Mouse (Mus musculus): ENCODE results near the gene Olfr170.
"Not testable (repeated sequence)": the region's sequence is repeated elsewhere in the genome, so short reads cannot be mapped to it uniquely, and the experiment has no call there.

Gene Olfr170

DNA sequence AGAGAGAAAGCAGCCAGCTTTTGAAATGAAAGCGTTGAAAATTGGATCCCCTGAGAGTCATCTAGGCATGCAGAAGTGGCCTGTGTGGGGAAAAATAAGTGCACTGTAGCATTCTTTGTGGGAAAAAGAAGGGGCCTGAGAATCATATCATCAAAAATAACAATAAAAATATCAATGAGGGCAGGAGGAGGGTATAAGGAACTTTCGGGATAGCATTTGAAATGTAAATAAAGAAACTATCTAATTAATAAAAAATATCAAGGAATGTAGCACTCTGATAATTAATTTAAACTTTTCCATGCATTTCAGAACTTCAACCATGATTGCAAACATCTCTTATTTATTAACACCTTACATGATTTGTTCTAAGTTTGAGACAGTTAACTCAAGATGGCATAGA, at the start of gene Olfr170:
TSS of gene Olfr170 (minus strand) at position 101 of the 400 bp plus-strand sequence.
- not testable (repeated sequence) for DNase-seq (ENCODE audit: low read depth, low spot score)

DNA sequence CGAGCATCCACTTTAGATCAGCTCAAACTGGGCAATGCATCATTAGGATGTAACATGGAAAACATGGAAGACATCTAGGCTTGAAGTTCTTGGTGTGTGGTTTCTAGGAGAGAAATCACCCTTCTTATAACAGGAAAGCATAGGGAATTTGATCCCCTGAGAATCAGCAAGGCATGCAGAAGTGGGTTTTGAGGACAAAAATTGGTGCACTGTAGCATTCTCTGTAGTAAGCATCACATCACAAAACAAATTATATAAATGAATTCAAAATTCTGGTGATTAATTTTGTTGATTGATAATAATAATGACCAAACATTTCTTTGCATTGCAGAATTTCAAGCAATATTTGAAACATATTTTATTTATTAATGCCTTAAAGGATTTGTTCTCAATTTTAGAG, 18.1 kb upstream of the Olfr170 start, which contains the start of gene Olfr171:
TSS of gene Olfr171 (minus strand) at position 101 of the 400 bp plus-strand sequence.
- no peak for DNase-seq (ENCODE audit: low read depth, low spot score)

DNA sequence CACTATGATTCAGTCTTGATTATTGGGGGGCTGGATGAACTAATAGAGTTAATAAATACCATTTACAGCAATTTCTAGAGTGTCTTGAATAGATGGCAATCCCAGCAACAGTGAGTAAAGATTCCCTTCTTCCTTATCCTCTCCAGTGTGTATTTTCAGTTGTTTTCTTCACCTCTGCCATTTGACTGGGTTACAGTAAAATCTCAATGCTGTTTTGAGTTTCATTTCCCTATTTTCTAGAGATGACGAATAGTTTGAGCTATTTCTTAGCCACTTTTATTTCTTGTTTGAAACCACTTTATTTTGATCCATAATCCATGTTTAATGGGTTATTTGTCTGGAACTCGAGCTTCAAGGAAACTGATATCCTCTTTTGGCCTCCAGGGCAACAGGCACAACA, 8.5 kb downstream of the Olfr170 start:
- DNase-seq (ENCODE audit: low read depth, low spot score), result no peak

DNA sequence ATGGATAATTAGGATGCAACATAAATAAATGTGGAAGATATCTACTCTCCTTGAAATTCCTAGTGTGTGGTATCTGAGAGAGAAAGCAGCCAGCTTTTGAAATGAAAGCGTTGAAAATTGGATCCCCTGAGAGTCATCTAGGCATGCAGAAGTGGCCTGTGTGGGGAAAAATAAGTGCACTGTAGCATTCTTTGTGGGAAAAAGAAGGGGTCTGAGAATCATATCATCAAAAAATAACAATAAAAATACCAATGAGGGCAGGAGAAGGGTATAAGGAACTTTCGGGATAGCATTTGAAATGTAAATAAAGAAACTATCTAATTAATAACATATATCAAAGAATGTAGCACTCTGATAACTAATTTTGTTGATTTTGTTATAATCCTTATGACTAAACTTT, 40.0 kb downstream of the Olfr170 start, which contains the start of gene Olfr169:
TSS of gene Olfr169 (minus strand) at position 101 of the 400 bp plus-strand sequence.
- DNase-seq (ENCODE audit: low read depth, low spot score), result not testable (repeated sequence)

Measured in brain, embryonic 18.5 days (tissue).